Mouse (Mus musculus) hindbrain, embryonic 11.5 days (tissue): ENCODE data around the gene Dimt1. TPM values are rescaled to one million over a fixed set of nuclear protein-coding genes. Genes with fewer than 3 reads are reported as not detected.

Experiments used
- ATAC-seq: fragments of 200-750 bp; cut with Nextera tagmentation; 2 replicates; pipeline ENCODE4 v1.8.0; 2017; ENCODE audit warnings: mild to moderate bottlenecking, moderate TSS enrichment, moderate library complexity; ENCODE audit not compliant: low FRiP score
- DNase-seq: peaks from one replicate; pipeline ENCODE4 v3.0.0-alpha.2; 2015; ENCODE audit warnings: low spot score
- H3K27ac ChIP-seq: fragments of 300-500 bp; sonication (generic); 2 replicates; pipeline ENCODE4 v1.5.1; 2014; ENCODE audit warnings: mild to moderate bottlenecking, low read depth, low read length
- H3K27me3 ChIP-seq: fragments of 300-500 bp; sonication (generic); 2 replicates; pipeline ENCODE4 v1.6.1; 2014; ENCODE audit warnings: mild to moderate bottlenecking, low read length, moderate library complexity, mixed read lengths; ENCODE audit not compliant: control insufficient read depth, insufficient read depth
- H3K36me3 ChIP-seq: fragments of 300-500 bp; sonication (generic); 2 replicates; pipeline ENCODE4 v1.6.1; 2014; ENCODE audit warnings: mild to moderate bottlenecking, low read length, moderate library complexity, mixed read lengths; ENCODE audit not compliant: control insufficient read depth, insufficient read depth
- H3K4me1 ChIP-seq: fragments of 300-500 bp; sonication (generic); replicated peaks from 2 replicates; pipeline ENCODE4 v1.6.1; 2014; ENCODE audit warnings: low read length, mixed read lengths; ENCODE audit not compliant: control insufficient read depth, insufficient read depth
- H3K4me2 ChIP-seq: fragments of 300-500 bp; sonication (generic); replicated peaks from 2 replicates; pipeline ENCODE4 v1.6.1; 2014; ENCODE audit warnings: mild to moderate bottlenecking, low read depth, low read length
- H3K4me3 ChIP-seq: fragments of 300-500 bp; sonication (generic); 2 replicates; pipeline ENCODE4 v1.5.1; 2014; ENCODE audit warnings: low read depth, low read length
- H3K9ac ChIP-seq: fragments of 300-500 bp; sonication (generic); 2 replicates; pipeline ENCODE4 v1.6.1; 2014; ENCODE audit warnings: low read depth, low read length
- H3K9me3 ChIP-seq: fragments of 300-500 bp; sonication (generic); 2 replicates; pipeline ENCODE4 v1.6.1; 2016; ENCODE audit warnings: low read length; ENCODE audit not compliant: control insufficient read depth
- WGBS: fragments of 180-500 bp; shearing (Covaris S2); extraction: QIAGEN DNeasy Blood & Tissue Kit; methylation state at CpG from one replicate; pipeline ENCODE4 v1.1.7; 2014; 5-methylcytosine and 5-hydroxymethylcytosine counted together
- polyA plus RNA-seq: library from polyadenylated mRNA; unstranded; fragments of >200 nt; fragmentation: Nextera tagmentation; extraction: Ambion mirVana; gene quantifications from 2 replicates; pipeline ENCODE4 v1.2.1, GENCODE M21; 2014

The Dimt1 gene
- polyA plus RNA-seq, 1 experiment from 2014 or later, result 48.3 TPM

- H3K9me3 ChIP-seq, result no peaks in the 10 kb centered on the region
- H3K27ac ChIP-seq, result no peak overlapping the region
- no peaks in the 10 kb centered on the region for H3K4me1 ChIP-seq
- no peak overlapping the region for H3K4me2 ChIP-seq
- WGBS, result 91% methylated on average over 5 of the region's 5 CpGs
- H3K4me3 ChIP-seq, result no peak overlapping the region
- H3K27me3 ChIP-seq, result no peaks in the 10 kb centered on the region
- no peak overlapping the region for H3K9ac ChIP-seq
- ATAC-seq, result no peak
- H3K36me3 ChIP-seq, result no peaks in the 10 kb centered on the region
- DNase-seq, result no peak
These were observed 51.7 kb downstream of the Dimt1 start for GRCm38 (mm10) chr13:106998671-106999070.

GRCm38 (mm10) chr13:107003211-107003610, 56.3 kb downstream of the Dimt1 start:
- no peaks in the 10 kb centered on the region for H3K4me1 ChIP-seq
- no peak overlapping the region for H3K4me3 ChIP-seq
- H3K27ac ChIP-seq, result no peak overlapping the region
- H3K27me3 ChIP-seq, result no peaks in the 10 kb centered on the region
- no peaks in the 10 kb centered on the region for H3K9me3 ChIP-seq
- ATAC-seq, result no peak
- H3K9ac ChIP-seq, result no peak overlapping the region
- no peaks in the 10 kb centered on the region for H3K36me3 ChIP-seq
- no peak for DNase-seq
- WGBS, result 90% methylated on average over 2 of the region's 2 CpGs
- no peak overlapping the region for H3K4me2 ChIP-seq

GRCm38 (mm10) chr13:107008174-107008573, 61.2 kb downstream of the Dimt1 start:
- no peaks in the 10 kb centered on the region for H3K9me3 ChIP-seq
- H3K4me3 ChIP-seq, result no peak overlapping the region
- 90% methylated on average over 4 of the region's 4 CpGs for WGBS

More at GRCm38 (mm10) chr13:107008174-107008573, 61.2 kb downstream of the Dimt1 start:
- ATAC-seq (no peak), DNase-seq (no peak)
- no peak overlapping the region for H3K9ac ChIP-seq
- H3K27me3 ChIP-seq, result no peaks in the 10 kb centered on the region
- H3K27ac ChIP-seq, result no peak overlapping the region
- H3K36me3 ChIP-seq, result no peaks in the 10 kb centered on the region
- H3K4me1 ChIP-seq, result no peaks in the 10 kb centered on the region
- no peak overlapping the region for H3K4me2 ChIP-seq

Other genes starting within 250 kb of the Dimt1 start
- 69.5 and 81.1 TPM in 2 replicates for gene Ipo11, start 10.2 kb upstream of the Dimt1 start, polyA plus RNA-seq
- gene Kif2a, start 75.0 kb downstream of the Dimt1 start, polyA plus RNA-seq, result 29.7 and 30.5 TPM in 2 replicates